Mouse (Mus musculus): ENCODE results near the gene Caskin2.

DNA sequence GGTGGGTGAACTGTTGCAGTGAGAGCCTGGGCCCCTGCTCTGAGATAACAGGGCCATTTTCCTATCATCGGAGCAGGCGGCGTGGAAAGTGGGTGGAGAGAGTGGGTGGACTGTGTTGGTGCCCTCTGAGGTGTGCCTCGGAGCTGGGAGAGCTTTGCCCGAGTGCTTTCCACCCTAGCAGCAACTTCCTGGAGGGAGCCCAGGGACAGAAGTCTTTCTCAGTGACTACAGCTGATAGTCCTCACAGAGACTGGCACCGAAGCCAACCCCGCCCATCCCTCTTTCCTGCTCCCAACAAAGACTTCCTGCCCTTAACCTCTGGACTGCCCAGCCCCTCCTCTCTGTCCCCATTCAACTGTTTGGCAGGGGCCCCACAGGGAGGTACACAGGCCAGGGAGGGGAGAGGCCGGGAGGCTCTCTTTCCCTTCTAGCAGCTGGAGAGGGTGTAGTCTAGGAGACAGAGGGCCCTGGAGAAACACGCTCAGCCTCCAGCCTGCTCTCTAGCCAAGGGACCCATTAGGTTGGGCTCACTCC is 34.3 kb downstream of the Caskin2 start:
- TF ChIP-seq POLR2A (IDR thresholded peaks at IDR 0.05; ENCODE audit: extremely low read depth, insufficient read depth, low read length) (no peak), CTCF (IDR thresholded peaks at IDR 0.05; ENCODE audit: low read depth, low read length) (no peak)

Data from liver, adult 2 months (tissue).